Mouse (Mus musculus) ES-E14 (cell line): ENCODE data around the gene Ndufv1.

Experiments
- CHD2 ChIP-seq: IDR thresholded peaks from 2 replicates; pipeline ENCODE4 v1.6.1; 2014; ENCODE audit warnings: mild to moderate bottlenecking, low read depth, low read length, inconsistent platforms
- HCFC1 ChIP-seq: IDR thresholded peaks from 2 replicates; pipeline ENCODE4 v1.6.1; 2012; ENCODE audit warnings: low read length, inconsistent platforms, borderline replicate concordance; ENCODE audit not compliant: insufficient read depth
- MAFK ChIP-seq: IDR thresholded peaks from 2 replicates; pipeline ENCODE4 v1.6.1; 2014; ENCODE audit warnings: mild to moderate bottlenecking, low read depth, low read length, inconsistent platforms; ENCODE audit not compliant: insufficient read depth
- ZC3H11A ChIP-seq: IDR thresholded peaks from 2 replicates; pipeline ENCODE4 v1.6.1; 2012; ENCODE audit warnings: low read depth, mild to moderate bottlenecking, inconsistent platforms, low read length, borderline replicate concordance
- ZNF384 ChIP-seq: IDR thresholded peaks from 2 replicates; pipeline ENCODE4 v1.6.1; 2012; ENCODE audit warnings: low read depth, low read length, inconsistent platforms

GRCm38 (mm10) chr19:3959030-3959429 lies 53.6 kb downstream of the Ndufv1 start:
- no peak for TF ChIP-seq ZNF384
- TF ChIP-seq CHD2 = no peak
- TF ChIP-seq HCFC1 = no peak
- no peak for TF ChIP-seq ZC3H11A
- TF ChIP-seq MAFK = no peak
